Mouse (Mus musculus) embryo, embryonic 11 days (tissue): ENCODE results near the gene Runx1.

Source experiments
- DNase-seq: peaks from one replicate; pipeline ENCODE4 v3.0.0-alpha.2; 2015

Runx1 gene

DNA sequence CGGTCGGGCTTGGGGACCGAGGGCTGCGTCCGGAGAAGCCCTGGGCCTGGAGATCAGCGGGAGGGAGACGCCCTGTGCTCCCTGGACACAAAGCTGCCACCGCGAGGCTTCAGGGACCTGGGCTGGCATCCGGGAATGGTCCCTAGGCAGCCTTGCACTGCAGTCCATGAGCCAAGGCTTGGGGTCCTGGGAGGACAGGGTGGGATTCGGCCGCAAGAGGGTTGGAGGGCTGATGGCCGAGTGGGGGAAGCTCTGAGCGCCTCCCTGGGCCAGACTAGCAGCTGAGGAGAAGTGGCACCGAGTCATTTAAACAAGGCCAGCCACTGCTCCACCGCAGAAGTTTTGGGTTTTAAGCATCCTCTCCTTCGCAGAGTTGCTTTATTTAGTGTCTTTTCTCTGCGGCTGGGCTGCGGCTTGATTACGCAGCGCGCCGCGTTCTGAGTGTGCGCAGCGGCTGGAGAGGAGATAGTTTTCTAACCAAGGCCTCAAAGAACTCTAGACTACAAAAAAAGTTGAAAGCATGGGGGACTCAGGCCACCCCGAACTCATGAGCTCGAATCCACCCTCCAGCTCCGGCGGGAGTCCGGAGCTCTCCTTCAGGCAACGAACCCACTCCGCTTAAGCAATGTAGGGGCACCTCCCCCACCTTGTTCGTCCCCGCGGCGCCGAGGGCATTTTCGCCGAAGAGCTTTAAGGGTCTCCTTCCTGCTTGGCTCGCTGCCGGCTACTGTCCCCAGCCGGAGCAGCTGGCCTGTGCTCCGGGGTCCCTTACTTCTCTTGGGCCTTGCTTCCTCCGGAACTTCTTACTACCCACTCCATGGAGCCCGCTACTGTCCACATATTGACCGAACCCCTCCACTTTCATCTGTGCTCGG lies 128.0 kb downstream of the Runx1 start:
- DNase-seq, result peak; percentile 67

GRCm38 (mm10) chr16:92697227-92697736 lies 128.7 kb downstream of the Runx1 start:
- DNase-seq, result peak; percentile 92

GRCm38 (mm10) chr16:92696411-92697015 lies 129.4 kb downstream of the Runx1 start:
- peak; percentile 57 for DNase-seq

DNA sequence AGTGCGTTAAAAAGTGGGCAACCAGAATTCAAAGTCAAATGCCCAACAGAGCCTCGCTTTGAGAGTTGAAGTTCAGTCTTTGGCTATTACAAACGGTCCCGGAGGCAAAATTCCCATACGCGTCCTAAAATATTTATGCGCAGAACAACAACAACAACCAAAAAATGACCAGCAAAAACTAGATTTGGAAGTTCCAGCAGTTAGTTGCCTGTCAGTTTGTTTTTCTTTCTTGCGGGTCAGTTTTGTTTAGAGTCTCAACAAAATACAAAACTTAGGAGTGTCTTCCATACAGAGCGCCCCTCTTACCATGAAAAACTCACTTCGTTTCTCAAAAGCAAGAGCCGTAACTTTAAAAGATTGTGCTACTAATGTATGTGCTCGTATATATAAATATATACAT lies 130.0 kb downstream of the Runx1 start:
- DNase-seq, result no peak

DNA sequence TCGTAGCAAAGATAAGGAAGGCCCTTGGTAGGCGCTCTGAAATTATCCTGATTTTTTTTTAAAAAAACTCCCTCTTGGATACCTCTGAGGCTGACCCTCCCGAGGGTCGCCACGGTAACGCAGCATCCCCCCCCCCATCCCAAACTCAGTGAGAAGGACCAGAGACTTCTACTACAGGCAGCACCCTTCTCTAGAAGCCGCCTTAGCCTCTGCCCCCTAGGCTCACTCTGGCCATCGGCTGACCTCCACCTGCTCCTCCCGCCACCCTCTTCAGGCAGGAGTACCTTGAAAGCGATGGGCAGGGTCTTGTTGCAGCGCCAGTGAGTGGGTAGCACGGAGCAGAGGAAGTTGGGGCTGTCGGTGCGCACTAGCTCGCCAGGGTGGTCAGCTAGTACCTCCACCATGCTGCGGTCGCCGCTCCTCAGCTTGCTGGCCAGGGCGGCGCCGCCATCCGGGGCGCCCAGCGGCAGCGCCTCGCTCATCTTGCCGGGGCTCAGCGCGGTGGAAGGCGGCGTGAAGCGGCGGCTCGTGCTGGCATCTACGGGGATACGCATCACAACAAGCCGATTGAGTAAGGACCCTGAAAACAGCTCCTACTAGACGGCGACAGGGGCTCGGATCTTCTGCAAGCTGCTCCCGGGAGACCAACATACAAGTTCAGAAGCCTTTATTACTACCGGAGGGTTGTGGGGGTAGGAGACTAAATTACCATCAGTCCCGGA lies 130.6 kb downstream of the Runx1 start:
- DNase-seq, result peak; percentile 64

- peak; percentile 48 for DNase-seq
Measured at GRCm38 (mm10) chr16:92694496-92695106, 131.3 kb downstream of the Runx1 start.

DNA sequence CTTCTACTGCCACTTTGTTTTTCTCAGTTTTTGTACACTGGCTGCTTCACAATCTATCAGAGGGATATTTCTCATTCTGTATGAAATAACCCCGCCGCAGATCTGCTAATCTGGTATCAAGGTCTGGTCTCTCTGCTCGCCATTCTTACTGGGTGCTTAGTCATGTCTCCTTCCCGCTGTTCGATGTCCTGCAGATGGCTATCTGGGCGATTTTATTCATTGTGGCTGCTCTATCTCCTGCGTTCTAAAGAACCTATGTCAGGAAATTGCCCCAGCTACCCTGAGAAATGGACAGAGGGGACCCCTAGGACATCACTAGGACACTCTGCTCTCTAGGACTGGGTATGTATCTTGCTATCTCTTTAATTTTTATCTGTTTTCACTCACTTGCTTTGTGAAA lies 135.2 kb downstream of the Runx1 start:
- DNase-seq, result no peak

DNA sequence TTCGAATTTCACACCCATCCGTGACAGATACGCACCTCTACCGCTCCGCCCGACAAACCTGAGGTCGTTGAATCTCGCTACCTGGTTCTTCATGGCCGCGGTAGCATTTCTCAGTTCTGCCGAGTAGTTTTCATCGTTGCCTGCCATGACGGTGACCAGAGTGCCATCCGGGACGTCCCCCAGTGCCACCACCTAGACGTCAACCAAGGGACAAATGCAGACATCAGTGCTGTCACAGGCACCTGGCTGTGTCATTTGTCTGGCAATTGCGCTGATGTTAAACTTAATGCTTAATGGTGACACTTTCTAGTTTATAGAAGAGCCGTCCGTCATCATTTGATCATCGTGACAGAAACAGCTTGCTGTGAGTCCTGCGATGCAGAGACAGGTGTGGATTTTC lies 137.0 kb downstream of the Runx1 start:
- DNase-seq, result no peak

DNA sequence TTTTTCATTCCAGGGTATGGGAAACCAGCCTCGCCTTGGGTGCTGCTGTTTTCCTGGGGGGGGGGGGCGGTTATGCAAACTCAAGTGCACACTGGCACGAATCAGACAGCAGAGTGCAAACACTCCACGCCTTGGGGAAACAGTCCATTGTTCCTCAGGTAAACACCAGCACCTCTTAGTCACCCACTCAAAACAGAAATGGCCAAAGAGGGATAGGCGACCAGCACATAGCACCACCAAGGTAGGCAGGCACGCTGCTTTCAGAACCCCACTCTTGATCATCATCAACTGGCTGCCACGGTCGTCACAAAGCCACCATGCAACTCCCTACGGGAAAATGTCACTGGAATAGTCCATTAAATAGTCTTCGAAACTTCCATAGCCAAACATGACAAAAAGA lies 139.0 kb downstream of the Runx1 start:
- DNase-seq, result no peak

DNA sequence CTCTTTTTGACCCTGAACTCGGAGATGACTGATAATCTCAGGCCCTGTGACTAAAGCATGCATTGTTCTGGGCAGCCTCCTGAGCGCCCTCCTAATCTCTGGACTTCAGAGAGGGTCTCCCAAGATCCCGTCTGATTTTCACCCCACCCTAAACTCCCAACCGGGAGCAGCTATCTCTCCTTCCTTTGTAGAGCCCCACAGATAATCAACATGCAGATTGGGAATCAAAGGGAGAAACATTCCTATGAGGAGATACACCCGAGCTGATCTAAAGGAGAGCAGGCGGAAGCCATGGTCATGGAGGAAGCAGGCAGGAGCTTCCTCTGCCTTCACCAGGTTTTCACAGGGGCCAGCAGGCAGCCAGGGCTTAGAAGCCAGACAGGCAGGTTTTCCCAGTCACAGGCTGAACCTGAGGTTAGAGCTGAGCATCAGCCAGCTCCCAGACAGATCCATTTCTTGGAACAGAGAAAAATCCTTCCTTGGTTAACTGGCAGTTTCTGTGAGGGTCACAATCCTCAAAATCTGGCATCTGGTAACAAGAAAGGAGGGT lies 140.1 kb downstream of the Runx1 start:
- no peak for DNase-seq

DNA sequence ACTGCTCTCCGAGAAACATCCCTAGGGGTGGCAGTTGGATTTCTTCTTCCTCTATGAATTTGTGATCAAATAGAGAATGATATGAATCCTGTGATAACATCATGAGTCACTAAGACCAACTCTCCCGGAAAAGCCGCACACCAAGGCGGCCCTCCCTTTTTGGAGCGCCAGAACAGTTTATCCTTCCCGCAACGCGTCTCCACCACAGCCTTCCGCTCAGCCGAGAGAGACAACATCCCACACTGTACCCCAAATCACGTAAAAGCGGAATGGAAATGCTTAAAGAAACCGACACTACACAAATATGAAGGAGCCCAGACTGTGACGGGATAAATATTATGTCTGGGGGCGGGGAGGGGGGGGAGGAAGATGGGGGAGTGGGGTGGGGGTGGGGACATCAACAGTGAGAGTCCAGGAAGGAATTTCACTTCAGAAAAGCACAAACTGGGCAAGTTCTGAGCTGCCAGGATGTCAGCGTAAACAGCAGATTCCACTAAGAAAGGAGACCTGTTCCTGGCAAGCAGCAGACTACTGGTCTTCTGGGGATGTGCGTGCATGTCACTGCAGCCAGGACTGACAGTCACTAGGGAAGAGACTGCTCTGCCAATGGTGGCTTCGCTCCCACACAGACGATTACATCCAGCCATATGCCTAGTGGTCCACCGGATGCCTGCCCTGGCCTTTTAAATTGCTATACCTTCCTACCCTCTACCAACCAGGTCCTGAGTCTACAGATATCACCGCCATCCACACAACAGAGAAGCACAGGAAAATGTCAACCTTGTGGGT lies 141.3 kb downstream of the Runx1 start:
- no peak for DNase-seq

DNA sequence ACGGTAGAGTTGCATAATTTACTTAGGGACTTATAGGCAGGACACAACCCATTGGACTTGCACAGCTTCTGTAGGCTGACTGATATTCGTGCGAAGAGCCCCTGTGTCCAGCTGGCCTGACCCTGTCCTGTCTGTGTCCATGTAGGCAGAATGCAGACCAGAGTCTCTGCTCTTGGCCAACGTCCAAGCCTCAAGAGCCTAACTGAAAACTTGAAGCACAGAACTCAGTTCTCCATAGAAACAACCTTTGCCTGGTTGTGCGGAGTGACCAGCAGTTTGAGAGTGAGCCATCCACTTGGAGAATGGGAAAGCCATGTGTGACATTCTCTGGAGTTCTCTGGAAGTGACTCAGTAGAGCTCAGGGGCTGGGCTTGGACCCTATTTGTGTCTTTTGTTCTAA lies 149.3 kb downstream of the Runx1 start:
- DNase-seq, result no peak

GRCm38 (mm10) chr16:92675677-92676076 lies 150.3 kb downstream of the Runx1 start:
- no peak for DNase-seq

DNA sequence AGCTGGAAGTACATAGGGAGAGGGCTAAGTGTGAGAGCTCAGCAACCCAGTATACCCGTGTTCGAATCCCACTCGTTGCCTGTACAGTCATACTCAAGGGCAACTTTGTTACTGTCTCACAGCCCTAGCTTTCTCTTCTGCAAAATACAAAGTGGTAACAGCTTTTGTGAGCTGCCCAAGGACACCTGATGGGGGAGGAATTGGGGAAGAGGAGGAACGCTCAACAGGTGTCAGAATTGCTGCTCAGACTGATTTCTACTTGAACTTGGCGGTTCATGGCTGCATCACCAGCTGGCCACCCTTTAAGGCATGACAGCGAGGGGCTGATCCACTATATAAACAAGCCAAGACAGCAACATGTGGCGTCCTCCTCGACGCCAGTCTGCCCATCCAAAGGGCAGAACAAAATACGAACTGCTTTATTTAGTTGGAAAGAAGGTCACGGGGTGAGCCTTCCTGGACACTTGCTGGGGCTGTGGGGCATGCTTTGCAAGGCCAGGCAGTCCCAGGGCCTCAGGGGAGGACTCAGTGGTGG lies 151.0 kb downstream of the Runx1 start:
- DNase-seq, result no peak

DNA sequence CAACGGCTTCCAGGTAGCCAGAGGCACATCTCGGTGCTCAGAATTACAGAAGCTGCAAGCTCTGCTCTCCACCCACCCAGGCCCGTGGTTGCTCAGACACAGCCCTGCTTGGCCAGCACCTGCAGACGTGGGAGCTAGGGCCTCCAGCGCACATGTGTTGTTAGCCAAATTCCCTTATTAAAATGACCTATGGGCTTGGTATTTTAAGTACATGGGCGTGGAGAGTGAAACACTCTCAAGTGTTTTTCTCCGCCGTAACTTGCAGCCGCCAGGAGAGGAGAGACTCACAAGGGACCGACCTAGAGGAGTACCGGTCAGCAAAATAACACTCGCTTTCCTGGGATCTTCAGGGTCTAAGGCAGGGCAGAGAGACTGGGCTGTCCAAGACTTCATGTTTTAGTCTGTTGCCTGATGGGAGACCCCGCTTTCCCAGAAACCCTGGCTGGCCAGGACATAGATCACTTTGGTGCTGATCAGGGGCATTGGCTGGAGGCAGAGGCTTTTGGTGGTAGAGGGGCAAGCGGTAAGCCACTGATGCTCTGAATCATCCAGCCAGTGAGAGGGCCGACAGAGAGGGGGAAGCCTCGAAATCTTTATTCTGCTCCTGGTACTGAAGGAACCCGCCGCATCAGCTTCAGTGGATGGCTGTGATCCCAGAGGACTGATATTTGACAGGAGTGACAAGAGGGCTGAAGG lies 151.7 kb downstream of the Runx1 start:
- DNase-seq, result no peak

DNA sequence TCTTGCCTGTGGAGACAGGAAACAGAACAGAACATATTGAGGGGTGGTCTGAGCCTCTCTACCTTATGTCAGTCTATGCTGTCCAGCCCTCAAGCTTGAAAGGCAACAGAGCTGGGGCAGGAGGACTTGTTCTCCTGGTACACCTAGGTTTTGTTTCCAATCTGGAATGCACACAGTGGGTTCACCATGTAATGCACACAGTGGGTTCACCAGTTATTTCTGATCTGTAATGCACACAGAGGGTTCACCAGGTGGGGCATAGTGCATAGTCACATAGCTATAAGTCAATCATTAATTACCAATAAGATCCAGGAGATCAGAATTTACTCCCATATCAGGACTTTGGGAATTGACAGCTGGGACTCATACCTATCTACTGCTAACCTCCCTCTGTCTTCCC lies 157.1 kb downstream of the Runx1 start:
- DNase-seq, result no peak

DNA sequence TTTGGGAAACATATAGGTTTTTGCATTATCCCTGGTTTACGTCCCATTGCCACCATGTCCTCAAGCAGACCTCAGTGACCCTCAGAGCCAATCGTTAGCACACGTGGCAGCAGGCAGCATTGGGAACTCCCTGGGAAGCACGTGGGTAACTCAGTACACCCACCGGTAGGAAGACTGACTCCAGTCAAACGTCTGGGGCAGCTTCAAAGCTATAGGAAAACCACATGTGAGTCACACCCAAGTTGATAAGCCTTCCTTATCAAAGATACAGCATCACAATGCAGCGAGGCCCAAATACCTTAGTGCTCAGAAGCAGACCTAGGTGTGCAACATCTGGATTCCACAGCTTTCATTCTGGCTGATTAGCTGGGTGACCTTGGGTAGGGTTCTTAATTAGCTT lies 164.2 kb downstream of the Runx1 start:
- no peak for DNase-seq

- DNase-seq, result no peak
Measured at GRCm38 (mm10) chr16:92656750-92657149, 169.2 kb downstream of the Runx1 start.

DNA sequence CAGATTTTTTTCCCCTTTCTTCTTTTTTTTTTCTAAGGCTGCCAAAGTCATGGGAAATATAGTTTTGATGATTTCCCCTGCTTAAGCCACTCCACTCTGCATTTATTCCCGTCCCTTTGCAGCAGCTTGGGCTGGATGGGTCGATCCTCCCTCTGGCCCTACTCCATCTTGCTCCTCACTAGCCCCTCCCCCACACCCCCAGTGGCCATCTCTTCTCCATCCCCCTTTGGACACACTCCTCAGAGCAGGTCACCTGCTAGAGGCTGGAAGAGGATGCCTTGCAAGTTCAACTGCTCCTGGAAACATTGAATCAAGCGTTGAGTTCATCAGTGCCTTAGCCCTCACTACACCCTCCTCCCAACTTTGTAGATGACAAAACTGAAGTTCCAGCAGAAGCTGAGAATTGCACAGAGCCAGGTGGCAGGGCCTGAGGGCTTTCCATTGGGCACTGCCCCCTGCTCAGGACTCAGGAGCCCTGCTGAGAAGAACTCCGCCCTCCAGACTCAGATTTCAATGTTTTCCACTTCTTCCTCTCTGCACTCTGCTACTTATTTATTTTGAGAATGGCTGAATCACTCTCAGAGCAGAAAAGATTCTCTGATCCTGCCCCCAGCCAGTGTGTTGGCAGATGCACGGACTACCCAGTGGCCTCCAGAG lies 171.5 kb downstream of the Runx1 start:
- DNase-seq, result no peak

DNA sequence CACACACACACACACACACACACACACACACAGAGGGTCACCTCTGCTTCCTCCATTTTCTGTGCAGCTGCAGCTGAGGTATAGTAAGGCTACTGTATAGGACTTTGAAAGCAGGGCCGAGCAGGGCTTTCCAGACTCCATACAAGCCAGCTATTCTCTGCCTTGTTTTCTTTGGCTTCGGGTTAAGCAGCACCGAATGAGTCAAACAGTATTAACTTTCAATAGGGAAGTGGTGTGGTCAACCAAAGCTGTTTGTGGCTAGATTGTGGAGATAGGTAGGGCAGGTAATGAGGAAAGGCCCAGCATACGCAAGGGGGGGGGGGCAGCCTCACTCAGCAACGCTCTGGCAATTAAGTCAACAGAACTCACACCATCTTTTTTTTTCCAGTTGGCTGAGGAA lies 172.1 kb downstream of the Runx1 start:
- DNase-seq, result no peak

GRCm38 (mm10) chr16:92651256-92651655 lies 174.7 kb downstream of the Runx1 start:
- no peak for DNase-seq
